Mouse (Mus musculus): ENCODE results near the gene Pold3.

GRCm38 (mm10) chr7:100140591-100140990 lies 19.2 kb upstream of the Pold3 start:
- TF ChIP-seq CTCF (IDR thresholded peaks at IDR 0.05; ENCODE audit: control insufficient read depth, insufficient read depth, insufficient read length): no peak
- TF ChIP-seq MAX (IDR thresholded peaks at IDR 0.05): no peak
- TF ChIP-seq MYOG (IDR thresholded peaks at IDR 0.05; ENCODE audit: control insufficient read depth, extremely low read depth, insufficient read length): no peak
- no peak for TF ChIP-seq USF1 (IDR thresholded peaks at IDR 0.05; ENCODE audit: low read depth)

All from C2C12 (cell line).